Mouse (Mus musculus): ENCODE measurements around the gene Clip2.

DNA sequence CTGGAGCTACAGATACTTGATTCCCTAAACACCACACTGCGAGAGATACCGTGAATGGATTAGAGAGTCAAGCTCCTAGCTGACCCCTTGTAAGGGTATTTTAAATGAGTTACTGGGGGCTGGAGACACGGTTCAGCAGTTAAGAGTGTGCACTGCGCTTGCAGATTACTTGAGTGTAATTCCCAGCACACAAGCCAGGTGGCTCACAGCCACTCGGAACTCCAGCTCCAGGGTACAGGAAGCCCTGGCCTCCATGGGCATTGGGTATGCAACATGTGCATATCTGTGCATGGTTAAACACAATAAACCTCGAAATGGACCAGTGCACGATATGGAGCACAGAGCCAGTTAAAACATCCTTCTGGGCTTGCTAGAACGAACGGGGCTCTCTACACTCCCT, 50.8 kb downstream of the Clip2 start:
- peak; percentile 18; the same call in 1 of the 2 replicates for TF ChIP-seq CTCF (conservative IDR thresholded peaks at IDR 0.05; ENCODE audit: low read length)
- TF ChIP-seq NANOG (IDR thresholded peaks at IDR 0.05; ENCODE audit: borderline replicate concordance, low read length) = no peak
- no peak for TF ChIP-seq POU5F1 (IDR thresholded peaks at IDR 0.05; ENCODE audit: borderline replicate concordance, low read length)

All from E14TG2a.4 (cell line).